Mouse (Mus musculus) CD8-positive naive resting alpha-beta T cell, adult 2 months (primary cell): ENCODE data around the gene Scn1a.

Experiments used
- DNase-seq, 2 experiments: peaks; one replicate each; pipeline ENCODE4 v3.0.0; 2022; ENCODE audit warnings: low read depth in 2 of 2, low spot score in 2 of 2

Gene Scn1a

DNA sequence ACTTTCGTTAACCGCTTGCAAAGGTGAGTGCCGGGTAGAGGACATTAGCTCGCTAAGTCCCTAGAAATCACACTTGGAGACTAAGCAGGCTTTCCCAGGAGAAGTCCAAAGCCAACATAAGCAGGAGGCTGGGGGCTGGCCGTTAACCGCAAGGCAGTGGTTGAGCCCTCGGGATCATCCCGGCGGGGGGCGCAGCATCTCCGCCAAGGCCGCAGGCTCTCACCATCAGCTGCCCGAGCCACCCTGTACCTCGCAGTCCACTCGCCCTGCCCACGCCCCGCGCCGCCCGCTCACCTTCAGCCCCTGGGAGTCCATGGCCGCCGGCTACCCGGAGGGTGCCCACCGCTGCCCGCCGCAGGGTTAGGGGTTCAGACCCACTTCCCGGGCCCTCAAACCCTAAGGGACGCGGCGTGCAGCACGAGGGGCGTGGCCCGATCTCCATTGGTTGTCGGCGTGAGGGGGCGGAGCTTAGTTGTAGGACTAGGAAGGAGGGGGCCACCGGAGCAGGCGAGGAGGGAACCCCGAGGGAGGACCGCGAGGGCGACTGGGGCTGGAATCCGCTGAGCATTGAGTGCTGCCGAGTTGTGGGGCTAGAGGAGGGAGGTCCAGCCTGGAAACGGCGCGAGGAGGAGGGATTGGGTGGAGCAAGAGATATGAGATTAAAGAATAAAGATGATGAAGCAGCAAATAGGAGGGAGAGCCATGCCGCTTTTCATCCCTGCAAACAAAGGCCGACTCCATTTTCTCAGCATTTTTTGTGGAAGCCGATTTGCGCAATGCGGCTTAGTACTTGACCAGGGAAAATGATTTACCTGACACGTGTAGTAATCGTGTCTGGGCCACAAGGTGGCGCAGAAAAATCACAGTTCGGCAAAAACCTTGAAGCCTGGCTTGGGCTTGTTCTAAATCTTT lies 184.2 kb downstream of the Scn1a start, which contains the start of gene Ttc21b:
TSS of gene Ttc21b (minus strand) at position 398 of the 912 bp plus-strand sequence.
- peak; percentile 65 to 73 for DNase-seq

GRCm38 (mm10) chr2:66244013-66244412 lies 196.6 kb downstream of the Scn1a start:
- DNase-seq = no peak

DNA sequence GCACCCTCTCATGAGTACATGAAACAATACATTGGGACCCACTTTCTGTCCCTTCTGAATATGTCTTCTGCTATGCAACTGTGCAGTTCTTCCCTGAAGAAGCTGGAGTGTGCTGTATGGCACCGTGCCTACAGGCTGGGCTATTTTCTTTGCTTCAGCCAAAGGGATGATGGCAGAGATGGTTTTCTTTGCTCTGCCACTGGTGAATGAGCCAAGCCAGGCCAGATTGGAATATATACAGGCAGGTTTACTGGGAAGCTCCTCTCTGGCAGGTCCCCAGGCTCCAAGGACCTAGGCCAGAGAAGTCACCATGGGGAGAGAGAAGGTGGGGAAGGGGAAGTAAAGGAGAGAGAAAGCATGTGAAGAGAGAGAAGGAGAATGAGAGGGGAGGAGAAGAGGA lies 200.3 kb downstream of the Scn1a start:
- DNase-seq = no peak

- DNase-seq = no peak
These were observed 201.8 kb downstream of the Scn1a start for GRCm38 (mm10) chr2:66238886-66239285.

DNA sequence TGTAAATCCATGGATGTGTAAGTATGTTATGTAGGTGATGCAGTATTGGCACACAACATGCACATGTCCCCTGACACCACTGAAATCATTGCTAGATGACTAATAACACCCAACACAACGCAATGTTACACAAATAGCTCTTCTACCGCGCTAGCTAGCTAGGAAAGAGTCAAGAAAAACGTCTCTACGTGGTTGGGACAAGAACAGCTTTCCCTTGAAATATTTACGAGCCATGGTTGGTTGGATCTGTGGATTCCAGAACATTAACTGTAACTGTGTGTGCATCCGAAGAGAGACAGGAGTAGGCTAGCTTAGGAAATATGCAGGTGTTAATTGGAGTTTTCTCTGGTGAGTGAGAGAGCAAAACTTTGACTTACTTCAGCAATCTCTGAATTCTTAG lies 219.7 kb downstream of the Scn1a start:
- DNase-seq = no peak
